In genomic region chr6:127330015-127330705, GRCm38 (mm10) we compare ENCODE assay signal across 8 mouse cellular contexts.
DNase-seq lines count a peak whose midpoint lies in the region; ATAC-seq and TF ChIP-seq lines count a peak whose summit lies in the region.

No protein-coding gene starts in this region.

- no peak overlapping the region for H3ac ChIP-seq in myocyte (ENCODE audit: control insufficient read depth, insufficient read length)

- H3K4me3 ChIP-seq in bone marrow macrophage, adult 2 months (ENCODE audit: insufficient read depth, low read length), result peak overlapping the region; percentile 43
- H3K4me3 ChIP-seq in embryonic fibroblast, embryonic 13.5 days (ENCODE audit: insufficient read depth, low read length), result no peak overlapping the region
- H3K4me3 ChIP-seq in heart, embryonic 11.5 days (ENCODE audit: low read depth, low read length), result peak overlapping the region; percentile 49
- H3K4me3 ChIP-seq in kidney, embryonic 15.5 days (replicated peaks), result peak overlapping the region; percentile 41
- peak overlapping the region; percentile 62 for H3K4me3 ChIP-seq in liver, adult 2 months (ENCODE audit: insufficient read depth, low read depth, low read length)
- peak overlapping the region; percentile 13 for H3K4me3 ChIP-seq in myocyte

- H3K36me3 ChIP-seq in heart, embryonic 11.5 days (ENCODE audit: control insufficient read depth, insufficient read depth, low read length), result no peaks in the 10 kb centered on the region
- no peaks in the 10 kb centered on the region for H3K36me3 ChIP-seq in kidney, embryonic 15.5 days
- H3K36me3 ChIP-seq in liver, adult 2 months (ENCODE audit: control insufficient read depth, insufficient read depth, low read length), result no peaks in the 10 kb centered on the region
- H3K36me3 ChIP-seq in myocyte (ENCODE audit: control insufficient read depth, insufficient read depth), result no peaks in the 10 kb centered on the region

- under 1% methylated on average over 46 of the region's 46 CpGs for WGBS in heart, embryonic 11.5 days (ENCODE audit: insufficient replicate concordance)
- WGBS in kidney, embryonic 15.5 days, result under 1% methylated on average over 46 of the region's 46 CpGs
- 2% methylated on average over 46 of the region's 46 CpGs for WGBS in liver, adult 2 months

- H3K4me1 ChIP-seq in bone marrow macrophage, adult 2 months (ENCODE audit: control insufficient read depth, insufficient read depth, low read length), result peaks cover 4% of the 10 kb centered on the region
- H3K4me1 ChIP-seq in embryonic fibroblast, embryonic 13.5 days (ENCODE audit: control insufficient read depth, insufficient read depth, low read length), result peaks cover 22% of the 10 kb centered on the region
- peaks cover 39% of the 10 kb centered on the region for H3K4me1 ChIP-seq in heart, embryonic 11.5 days (ENCODE audit: control insufficient read depth, insufficient read depth, low read length)
- H3K4me1 ChIP-seq in kidney, embryonic 15.5 days, result peaks cover 32% of the 10 kb centered on the region
- no peaks in the 10 kb centered on the region for H3K4me1 ChIP-seq in liver, adult 2 months (ENCODE audit: control insufficient read depth, insufficient read depth, low read length)

- ATAC-seq in heart, embryonic 11.5 days (replicated peaks; ENCODE audit: insufficient number of reproducible peaks, low FRiP score, low TSS enrichment), result peak; percentile 92
- peak; percentile 96 for ATAC-seq in kidney, embryonic 15.5 days (replicated peaks; ENCODE audit: low FRiP score)

- H3K27me3 ChIP-seq in heart, embryonic 11.5 days (ENCODE audit: control insufficient read depth, insufficient read depth, low read length), result no peaks in the 10 kb centered on the region
- H3K27me3 ChIP-seq in kidney, embryonic 15.5 days, result no peaks in the 10 kb centered on the region
- H3K27me3 ChIP-seq in liver, adult 2 months (ENCODE audit: control insufficient read depth, insufficient read depth, low read length), result no peaks in the 10 kb centered on the region
- H3K27me3 ChIP-seq in myocyte (ENCODE audit: control insufficient read depth, insufficient read depth, insufficient read length), result no peaks in the 10 kb centered on the region

- DNase-seq in B cell, adult 2 months, result peak; percentile 75 to 78
- no peak for DNase-seq in liver, adult 2 months (ENCODE audit: extremely low read depth, low read depth, low spot score)
- peak; percentile 79 to 89 for DNase-seq in spleen, postnatal 4 days (ENCODE audit: low spot score in 2 of 2)

- no peak overlapping the region for H3K27ac ChIP-seq in bone marrow macrophage, adult 2 months (ENCODE audit: insufficient read depth, low read depth, low read length)
- peak overlapping the region; percentile 97 for H3K27ac ChIP-seq in embryonic fibroblast, embryonic 13.5 days (ENCODE audit: insufficient read depth, low read length)
- H3K27ac ChIP-seq in heart, embryonic 11.5 days (ENCODE audit: low read depth, low read length), result peak overlapping the region; percentile 95
- peak overlapping the region; percentile 96 for H3K27ac ChIP-seq in kidney, embryonic 15.5 days
- H3K27ac ChIP-seq in liver, adult 2 months (replicated peaks; ENCODE audit: insufficient read depth, low read depth, low read length), result 0 out of 2 replicates have a peak overlapping the region, but pooled peaks have one; percentile 4

- TF ChIP-seq POLR2A in bone marrow macrophage, adult 2 months (IDR thresholded peaks at IDR 0.05; ENCODE audit: borderline replicate concordance, low read depth, low read length), result no peak
- no peak for TF ChIP-seq POLR2A in embryonic fibroblast, embryonic 13.5 days (IDR thresholded peaks at IDR 0.05; ENCODE audit: low read depth, low read length)
- TF ChIP-seq POLR2A in liver, adult 2 months (IDR thresholded peaks at IDR 0.05; ENCODE audit: extremely low read depth, insufficient read depth, low read length), result no peak
- TF ChIP-seq POLR2A in myocyte (IDR thresholded peaks at IDR 0.05; ENCODE audit: insufficient read length, low read depth), result peak; percentile 20

- H3K79me2 ChIP-seq in liver, adult 2 months (ENCODE audit: control insufficient read depth, insufficient read depth, low read length), result no peaks in the 10 kb centered on the region
- no peaks in the 10 kb centered on the region for H3K79me2 ChIP-seq in myocyte (ENCODE audit: control insufficient read depth, insufficient read depth)

- H3K9ac ChIP-seq in heart, embryonic 11.5 days (ENCODE audit: low read depth, low read length), result peak overlapping the region; percentile 77
- H3K9ac ChIP-seq in kidney, embryonic 15.5 days, result peak overlapping the region; percentile 50
- peak overlapping the region; percentile 44; the same call in 1 of the 2 replicates for H3K9ac ChIP-seq in liver, adult 2 months (ENCODE audit: low read depth, low read length)

- no peak for TF ChIP-seq CTCF in bone marrow macrophage, adult 2 months (IDR thresholded peaks at IDR 0.05; ENCODE audit: low read depth, low read length)
- TF ChIP-seq CTCF in embryonic fibroblast, embryonic 13.5 days (IDR thresholded peaks at IDR 0.05; ENCODE audit: borderline replicate concordance, insufficient read depth, low read length), result no peak
- TF ChIP-seq CTCF in liver, adult 2 months (IDR thresholded peaks at IDR 0.05; ENCODE audit: low read depth, low read length), result no peak

- H3K4me2 ChIP-seq in heart, embryonic 11.5 days, result peak overlapping the region; percentile 76
- peak overlapping the region; percentile 65 for H3K4me2 ChIP-seq in kidney, embryonic 15.5 days
- peak overlapping the region; percentile 98 for H3K4me2 ChIP-seq in myocyte (ENCODE audit: low read depth)

- no peaks in the 10 kb centered on the region for H3K9me3 ChIP-seq in heart, embryonic 11.5 days (replicated peaks; ENCODE audit: control insufficient read depth, low read length)
- H3K9me3 ChIP-seq in kidney, embryonic 15.5 days (replicated peaks), result no peaks in the 10 kb centered on the region

TF ChIP-seq in myocyte, 11 proteins besides CTCF, POLR2A, EP300 and RAD21:
- TF ChIP-seq MYOG (IDR thresholded peaks at IDR 0.05; ENCODE audit: control insufficient read depth in 1 of 3, insufficient read depth in 1 of 3, insufficient read length in 2 of 3, low read depth in 2 of 3), result peak in 1 of 3 experiments; percentile 26
- TF ChIP-seq SRF (IDR thresholded peaks at IDR 0.05; ENCODE audit: control insufficient read depth, insufficient read length, low read depth), result no peak
- TF ChIP-seq POLR2AphosphoS2 (IDR thresholded peaks at IDR 0.05; ENCODE audit: insufficient read length, low read depth), result no peak
- peak; percentile 19 for TF ChIP-seq TCF12 (IDR thresholded peaks at IDR 0.05; ENCODE audit: insufficient read depth, poor library complexity, severe bottlenecking)
- no peak for TF ChIP-seq USF1 (IDR thresholded peaks at IDR 0.05; ENCODE audit: low read depth)
- TF ChIP-seq MYOD1 (IDR thresholded peaks at IDR 0.05; ENCODE audit: control insufficient read depth in 1 of 3, insufficient read length in 2 of 3, low read depth in 2 of 3), result peak in 1 of 3 experiments; percentile 25
